Mouse (Mus musculus): ENCODE measurements around the gene C330021F23Rik. TPM values are rescaled to one million over a fixed set of nuclear protein-coding genes. Genes with fewer than 3 reads are reported as not detected.

Gene C330021F23Rik
- polyA plus RNA-seq, 1 experiment from 2014 or later: 0.70 TPM

Other genes with a start within 250 kb of the C330021F23Rik start
- gene A430078G23Rik, start 214.6 kb upstream of the C330021F23Rik start, polyA plus RNA-seq (2014; fragmentation: Nextera tagmentation; extraction: Ambion mirVana): not detected in 2 replicates
- 12.5 and 13.2 TPM in 2 replicates for gene Arhgef18, start 175.0 kb upstream of the C330021F23Rik start, polyA plus RNA-seq (2014; fragmentation: Nextera tagmentation; extraction: Ambion mirVana)
- 3.2 and 3.9 TPM in 2 replicates for gene Pex11g, start 100.3 kb upstream of the C330021F23Rik start, polyA plus RNA-seq (2014; fragmentation: Nextera tagmentation; extraction: Ambion mirVana)
- gene Tex45, start 97.1 kb upstream of the C330021F23Rik start, polyA plus RNA-seq (2014; fragmentation: Nextera tagmentation; extraction: Ambion mirVana): 0.18 and 0.58 TPM in 2 replicates
- gene Zfp358, start 74.9 kb upstream of the C330021F23Rik start, polyA plus RNA-seq (2014; fragmentation: Nextera tagmentation; extraction: Ambion mirVana): 53.0 and 80.8 TPM in 2 replicates
- 76.7 and 78.9 TPM in 2 replicates for gene Mcoln1, start 67.5 kb upstream of the C330021F23Rik start, polyA plus RNA-seq (2014; fragmentation: Nextera tagmentation; extraction: Ambion mirVana)
- gene Pnpla6, start 52.6 kb upstream of the C330021F23Rik start, polyA plus RNA-seq (2014; fragmentation: Nextera tagmentation; extraction: Ambion mirVana): 26.4 and 31.1 TPM in 2 replicates
- gene Camsap3, start 19.3 kb downstream of the C330021F23Rik start, polyA plus RNA-seq (2014; fragmentation: Nextera tagmentation; extraction: Ambion mirVana): 43.1 and 49.0 TPM in 2 replicates
- gene Xab2, start 53.3 kb downstream of the C330021F23Rik start, polyA plus RNA-seq (2014; fragmentation: Nextera tagmentation; extraction: Ambion mirVana): 47.5 and 51.1 TPM in 2 replicates
- gene Pet100, start 53.6 kb downstream of the C330021F23Rik start, polyA plus RNA-seq (2014; fragmentation: Nextera tagmentation; extraction: Ambion mirVana): 95.5 and 103 TPM in 2 replicates
- gene Pcp2, start 57.6 kb downstream of the C330021F23Rik start, polyA plus RNA-seq (2014; fragmentation: Nextera tagmentation; extraction: Ambion mirVana): 6.5 and 12.4 TPM in 2 replicates
- gene Stxbp2, start 63.0 kb downstream of the C330021F23Rik start, polyA plus RNA-seq (2014; fragmentation: Nextera tagmentation; extraction: Ambion mirVana): 21.3 and 26.6 TPM in 2 replicates
- gene Retn, start 87.8 kb downstream of the C330021F23Rik start, polyA plus RNA-seq (2014; fragmentation: Nextera tagmentation; extraction: Ambion mirVana): 0.70 TPM in 1 of 2 replicates, not detected in the other
- gene Mcemp1, start 97.8 kb downstream of the C330021F23Rik start, polyA plus RNA-seq (2014; fragmentation: Nextera tagmentation; extraction: Ambion mirVana): 0.14 TPM in 1 of 2 replicates, not detected in the other
- 16.4 and 28.1 TPM in 2 replicates for gene Fcor, start 104.4 kb downstream of the C330021F23Rik start, polyA plus RNA-seq (2014; fragmentation: Nextera tagmentation; extraction: Ambion mirVana)
- gene Trappc5, start 108.3 kb downstream of the C330021F23Rik start, polyA plus RNA-seq (2014; fragmentation: Nextera tagmentation; extraction: Ambion mirVana): 48.0 and 56.9 TPM in 2 replicates
- gene Fcer2a, start 126.2 kb downstream of the C330021F23Rik start, polyA plus RNA-seq (2014; fragmentation: Nextera tagmentation; extraction: Ambion mirVana): 0.32 and 0.38 TPM in 2 replicates
- gene Clec4g, start 152.7 kb downstream of the C330021F23Rik start, polyA plus RNA-seq (2014; fragmentation: Nextera tagmentation; extraction: Ambion mirVana): not detected in 2 replicates
- gene Cd209a, start 181.0 kb downstream of the C330021F23Rik start, polyA plus RNA-seq (2014; fragmentation: Nextera tagmentation; extraction: Ambion mirVana): not detected in 2 replicates